Mouse (Mus musculus) myocyte (in vitro differentiated cells): ENCODE results near the gene Elob.

Source experiments
- CEBPB ChIP-seq: IDR thresholded peaks from 2 replicates; pipeline ENCODE4 v1.6.1; 2011; ENCODE audit warnings: mild to moderate bottlenecking, moderate library complexity; ENCODE audit not compliant: poor library complexity, insufficient read depth, severe bottlenecking
- POLR2A ChIP-seq: IDR thresholded peaks from one replicate; pipeline ENCODE4 v1.6.1; 2011; ENCODE audit warnings: low read depth, mild to moderate bottlenecking, control low read depth, moderate library complexity; ENCODE audit not compliant: insufficient read length
- REST ChIP-seq: IDR thresholded peaks from one replicate; pipeline ENCODE4 v1.6.1; 2011; ENCODE audit warnings: mild to moderate bottlenecking, control low read depth, moderate library complexity; ENCODE audit not compliant: insufficient read depth, insufficient read length
- TCF12 ChIP-seq: IDR thresholded peaks from one replicate; pipeline ENCODE4 v1.6.1; 2011; ENCODE audit warnings: mild to moderate bottlenecking, control low read depth; ENCODE audit not compliant: poor library complexity, insufficient read depth, severe bottlenecking

- TF ChIP-seq POLR2A, result no peak
- TF ChIP-seq REST, result no peak
- no peak for TF ChIP-seq TCF12
- no peak for TF ChIP-seq CEBPB
Measured at GRCm38 (mm10) chr17:23854229-23854765, 25.4 kb upstream of the Elob start.
